Mouse (Mus musculus) CH12.LX (cell line): ENCODE results near the gene Rragc. TPM values are rescaled to one million over a fixed set of nuclear protein-coding genes. Genes with fewer than 3 reads are reported as not detected.

Experiments
- DNase-seq: peaks from one replicate; pipeline ENCODE4 v3.0.0-alpha.2; 2013; ENCODE audit errors: extremely low read depth
- H3K27ac ChIP-seq: 2 replicates; pipeline ENCODE4 v1.5.1; 2012; ENCODE audit warnings: low read depth, mild to moderate bottlenecking, control low read depth, moderate library complexity; ENCODE audit not compliant: insufficient read depth
- H3K27me3 ChIP-seq: replicated peaks from 2 replicates; pipeline ENCODE3; 2012; ENCODE audit warnings: inconsistent platforms
- H3K36me3 ChIP-seq, 2 experiments: replicated peaks in 1 of 2; 2 replicates each; pipeline versions ENCODE3 to v1.6.1; 2012; ENCODE audit warnings: inconsistent platforms in 1 of 2, low read length in 1 of 2, mild to moderate bottlenecking in 1 of 2, mixed read lengths in 1 of 2, moderate library complexity in 1 of 2; ENCODE audit not compliant: control insufficient read depth in 1 of 2, insufficient read depth in 1 of 2
- H3K4me1 ChIP-seq, 2 experiments: 2 replicates each; pipeline ENCODE4 v1.6.1; 2012; ENCODE audit warnings: inconsistent platforms in 1 of 2, moderate library complexity in 1 of 2; ENCODE audit not compliant: insufficient read depth in 2 of 2, control insufficient read depth in 1 of 2
- H3K4me2 ChIP-seq: 2 replicates; pipeline ENCODE4 v1.6.1; 2012; ENCODE audit warnings: low read depth, mild to moderate bottlenecking, control low read depth; ENCODE audit not compliant: poor library complexity, insufficient read depth, severe bottlenecking
- H3K4me3 ChIP-seq, 3 experiments: fragments of 150-350 bp in 1 of 3; sonication (generic) in 1 of 3; replicated peaks in 1 of 3; 2 replicates each; pipeline versions ENCODE3 to v1.5.1; 2011 to 2012; ENCODE audit warnings: low read depth in 2 of 3, low read length in 2 of 3, mild to moderate bottlenecking in 2 of 3, moderate library complexity in 2 of 3, control low read depth in 1 of 3, improper control_type of control experiment in 1 of 3, inconsistent platforms in 1 of 3, mixed read lengths in 1 of 3; ENCODE audit not compliant: poor library complexity in 1 of 3
- H3K79me2 ChIP-seq: replicated peaks from 2 replicates; pipeline ENCODE4 v1.6.1; 2012; ENCODE audit warnings: mild to moderate bottlenecking, moderate library complexity; ENCODE audit not compliant: control insufficient read depth, poor library complexity, insufficient read depth, severe bottlenecking; ENCODE audit errors: extremely low read depth
- H3K9ac ChIP-seq: 2 replicates; pipeline ENCODE4 v1.6.1; 2012; ENCODE audit warnings: low read depth, mild to moderate bottlenecking, control low read depth, moderate library complexity; ENCODE audit not compliant: insufficient read depth
- H3K9me3 ChIP-seq: replicated peaks from 2 replicates; pipeline ENCODE3; 2012; ENCODE audit warnings: low read length, inconsistent platforms, mixed read lengths
- BHLHE40 ChIP-seq: IDR thresholded peaks from 2 replicates; pipeline ENCODE4 v1.6.1; 2011; ENCODE audit warnings: mild to moderate bottlenecking, low read depth, low read length, improper control_type of control experiment
- CHD1 ChIP-seq: IDR thresholded peaks from 2 replicates; pipeline ENCODE4 v1.6.1; 2012; ENCODE audit warnings: low read depth, low read length, improper control_type of control experiment, inconsistent platforms
- CTCF ChIP-seq, 2 experiments: IDR thresholded peaks in 1 of 2; conservative IDR thresholded peaks in 1 of 2; 2 replicates each; pipeline ENCODE4 v1.5.1; 2011 to 2012; ENCODE audit warnings: low read depth in 2 of 2, low read length in 2 of 2, improper control_type of control experiment in 1 of 2, inconsistent platforms in 1 of 2, mild to moderate bottlenecking in 1 of 2, moderate library complexity in 1 of 2
- E2F4 ChIP-seq: IDR thresholded peaks from 2 replicates; pipeline ENCODE4 v1.6.1; 2011; ENCODE audit warnings: low read depth, low read length, improper control_type of control experiment; ENCODE audit not compliant: insufficient replicate concordance
- EP300 ChIP-seq: IDR thresholded peaks from 2 replicates; pipeline ENCODE4 v1.6.1; 2011; ENCODE audit warnings: low read length, improper control_type of control experiment
- GABPA ChIP-seq: IDR thresholded peaks from 2 replicates; pipeline ENCODE4 v1.6.1; 2012; ENCODE audit warnings: low read depth, low read length, improper control_type of control experiment, inconsistent platforms; ENCODE audit not compliant: insufficient replicate concordance
- JUN ChIP-seq: IDR thresholded peaks from 2 replicates; pipeline ENCODE4 v1.6.1; 2011; ENCODE audit warnings: low read depth, mild to moderate bottlenecking, low read length, improper control_type of control experiment, moderate library complexity; ENCODE audit not compliant: insufficient read depth
- JUND ChIP-seq: conservative IDR thresholded peaks from 2 replicates; pipeline ENCODE4 v1.6.1; 2011; ENCODE audit warnings: low read depth, low read length, improper control_type of control experiment
- MAFK ChIP-seq: IDR thresholded peaks from 2 replicates; pipeline ENCODE4 v1.6.1; 2011; ENCODE audit warnings: low read length, improper control_type of control experiment; ENCODE audit not compliant: insufficient replicate concordance
- MAZ ChIP-seq: IDR thresholded peaks from 2 replicates; pipeline ENCODE4 v1.6.1; 2012; ENCODE audit warnings: low read depth, mild to moderate bottlenecking, inconsistent platforms, low read length, improper control_type of control experiment, moderate library complexity
- MEF2A ChIP-seq: IDR thresholded peaks from 2 replicates; pipeline ENCODE4 v1.6.1; 2014; ENCODE audit warnings: low read depth, mild to moderate bottlenecking, inconsistent platforms, low read length, improper control_type of control experiment, borderline replicate concordance
- MYC ChIP-seq: IDR thresholded peaks from 2 replicates; pipeline ENCODE4 v1.6.1; 2011; ENCODE audit warnings: low read depth, mild to moderate bottlenecking, improper control_type of control experiment, low read length
- NELFE ChIP-seq: IDR thresholded peaks from 2 replicates; pipeline ENCODE4 v1.6.1; 2011; ENCODE audit warnings: low read depth, low read length, improper control_type of control experiment
- PAX5 ChIP-seq: IDR thresholded peaks from 2 replicates; pipeline ENCODE4 v1.6.1; 2012; ENCODE audit warnings: low read length, inconsistent platforms, mixed read lengths
- POLR2A ChIP-seq: IDR thresholded peaks from 2 replicates; pipeline ENCODE4 v1.6.1; 2011; ENCODE audit warnings: low read depth, mild to moderate bottlenecking, improper control_type of control experiment, low read length
- RAD21 ChIP-seq: IDR thresholded peaks from 2 replicates; pipeline ENCODE4 v1.6.1; 2011; ENCODE audit warnings: low read depth, mild to moderate bottlenecking, low read length, improper control_type of control experiment, moderate library complexity
- RCOR1 ChIP-seq: conservative IDR thresholded peaks from 2 replicates; pipeline ENCODE4 v1.6.1; 2012; ENCODE audit warnings: low read depth, mild to moderate bottlenecking, inconsistent platforms, low read length, improper control_type of control experiment
- SIN3A ChIP-seq: IDR thresholded peaks from 2 replicates; pipeline ENCODE4 v1.6.1; 2012; ENCODE audit warnings: low read length, improper control_type of control experiment, inconsistent platforms
- SMC3 ChIP-seq: IDR thresholded peaks from 2 replicates; pipeline ENCODE4 v1.6.1; 2011; ENCODE audit warnings: low read depth, low read length, improper control_type of control experiment
- TBP ChIP-seq: conservative IDR thresholded peaks from 2 replicates; pipeline ENCODE4 v1.6.1; 2011; ENCODE audit warnings: low read depth, low read length, improper control_type of control experiment
- TCF12 ChIP-seq: IDR thresholded peaks from 2 replicates; pipeline ENCODE4 v1.6.1; 2014; ENCODE audit warnings: low read depth, mild to moderate bottlenecking, inconsistent platforms, low read length, improper control_type of control experiment
- UBTF ChIP-seq: IDR thresholded peaks from 2 replicates; pipeline ENCODE4 v1.6.1; 2012; ENCODE audit warnings: low read depth, mild to moderate bottlenecking, inconsistent platforms, low read length, improper control_type of control experiment, moderate library complexity
- USF1 ChIP-seq: IDR thresholded peaks from 2 replicates; pipeline ENCODE4 v1.6.1; 2014; ENCODE audit warnings: low read depth, mild to moderate bottlenecking, inconsistent platforms, low read length, improper control_type of control experiment
- ZMIZ1 ChIP-seq: IDR thresholded peaks from 2 replicates; pipeline ENCODE4 v1.6.1; 2012; ENCODE audit warnings: low read depth, mild to moderate bottlenecking, inconsistent platforms, low read length, improper control_type of control experiment
- ZNF384 ChIP-seq: IDR thresholded peaks from 2 replicates; pipeline ENCODE4 v1.6.1; 2012; ENCODE audit warnings: low read depth, low read length, improper control_type of control experiment, inconsistent platforms
- dilution Hi-C: fragments of 300-500 bp; cut with MboI; formaldehyde crosslinking; loops from 2 replicates; pipeline ENCODE4 v1.14.3; 2020; ENCODE audit warnings: low sequenced_read_pairs; ENCODE audit not compliant: extremely low pct_unique_long_range_greater_than_20kb, extremely low pct_ligation_motif_present
- in situ Hi-C: fragments of 300-500 bp; cut with MboI; formaldehyde crosslinking; loops from 3 replicates; pipeline ENCODE4 v1.14.3; 2019; ENCODE audit warnings: low sequenced_read_pairs, low pct_ligation_motif_present, low pct_unique_long_range_greater_than_20kb, mixed read lengths
- polyA plus RNA-seq: library from polyadenylated mRNA; unstranded; fragments of >175 nt; gene quantifications from 2 replicates; pipeline ENCODE4 v1.2.1, GENCODE M21; 2012; ENCODE audit warnings: low read depth; ENCODE audit not compliant: insufficient read length
- total RNA-seq, 2 experiments: library from RNA; depleted of rRNA; stranded (reverse); fragments of 300-350 nt in 1 of 2; fragments of >200 nt in 1 of 2; gene quantifications; 2 replicates each; pipeline ENCODE4 v1.2.3; 2012 to 2014

The Rragc gene
- total and polyA plus RNA-seq, 3 experiments: 24.0 to 67.6 (median 49.1) TPM

- Histone ChIP-seq H3K4me3 (peak within 1 kb of the TSS; percentile 85 to 98 (median 95)), H3K9me3 (no peaks in the 10 kb centered on the region), H3K27ac (peak within 1 kb of the TSS; percentile 67), H3K4me1 (peaks cover 8 to 34% of the 10 kb centered on the region in 2 experiments; a peak in 3 of 4 replicates), H3K36me3 (peaks cover 16 to 42% of the 10 kb centered on the region in 2 experiments), H3K79me2 (peaks cover 37% of the 10 kb centered on the region), H3K9ac (peak within 1 kb of the TSS; percentile 96), H3K4me2 (peak within 1 kb of the TSS; percentile 96), H3K27me3 (no peaks in the 10 kb centered on the region)
- dilution Hi-C loops: no loop called here
- in situ Hi-C loops: no loop called here
- TF ChIP-seq TBP (no peak), UBTF (0 out of 2 replicates have a peak, but pooled peaks have one; percentile 55), MAFK (no peak), CTCF (conservative IDR thresholded peaks at IDR 0.05 in 1 of 2, IDR thresholded peaks at IDR 0.05 in 1 of 2; ENCODE audit: low read depth in 2 of 2, low read length in 2 of 2) (no peak), CHD1 (0 out of 2 replicates have a peak, but pooled peaks have one; percentile 36), RCOR1 (no peak), TCF12 (no peak), RAD21 (no peak), POLR2A (no peak), GABPA (no peak), JUN (no peak), SIN3A (no peak), SMC3 (no peak), PAX5 (no peak), NELFE (no peak), MEF2A (no peak), USF1 (no peak), ZMIZ1 (no peak), E2F4 (no peak), EP300 (no peak), MYC (no peak), BHLHE40 (0 out of 2 replicates have a peak, but pooled peaks have one; percentile 23)
- DNase-seq: no peak
Observed at GRCm38 (mm10) chr4:123917548-123918140, 398 bp downstream of the Rragc start, which contains the start of gene 4930535I16Rik. 4930535I16Rik (minus strand) TSS chr4:123918022.

GRCm38 (mm10) chr4:123918851-123919250, 1.6 kb downstream of the Rragc start:
- Histone ChIP-seq H3K9me3 (no peaks in the 10 kb centered on the region), H3K4me2 (peak overlapping the region; percentile 90), H3K9ac (peak overlapping the region; percentile 96; the same call in 1 of the 2 replicates), H3K4me1 (peaks cover 8 to 34% of the 10 kb centered on the region in 2 experiments; a peak in 3 of 4 replicates), H3K36me3 (peaks cover 19 to 43% of the 10 kb centered on the region in 2 experiments), H3K27me3 (no peaks in the 10 kb centered on the region), H3K27ac (no peak overlapping the region), H3K79me2 (peaks cover 37% of the 10 kb centered on the region), H3K4me3 (peak overlapping the region; percentile 3 to 98 (median 95))
- DNase-seq: no peak
- TF ChIP-seq MAZ (no peak), ZNF384 (no peak), CHD1 (no peak), JUND (no peak), MYC (no peak), MEF2A (no peak)
- in situ Hi-C loops: no loop called here
- dilution Hi-C loops: no loop called here
